Mouse (Mus musculus) lung, postnatal 0 days (tissue): Measurements from ENCODE around the gene Fam83g. TPM values are rescaled to one million over a fixed set of nuclear protein-coding genes. Genes with fewer than 3 reads are reported as not detected.

Source experiments
- ATAC-seq: fragments of 200-750 bp; cut with Nextera tagmentation; 2 replicates; pipeline ENCODE4 v1.8.0; 2017; ENCODE audit warnings: moderate library complexity
- DNase-seq: peaks from one replicate; pipeline ENCODE4 v3.0.0-alpha.2; 2016; ENCODE audit warnings: low spot score
- H3K27ac ChIP-seq: fragments of 300-500 bp; sonication (generic); 2 replicates; pipeline ENCODE4 v1.5.1; 2014; ENCODE audit warnings: antibody characterized with exemption, mild to moderate bottlenecking, low read length, mixed read lengths
- H3K27me3 ChIP-seq: fragments of 300-500 bp; sonication (generic); replicated peaks from 2 replicates; pipeline ENCODE4 v1.6.1; 2014; ENCODE audit warnings: low read length, mixed read lengths; ENCODE audit not compliant: insufficient read depth
- H3K36me3 ChIP-seq: fragments of 300-500 bp; sonication (generic); 2 replicates; pipeline ENCODE4 v1.6.1; 2014; ENCODE audit warnings: low read length, mixed read lengths; ENCODE audit not compliant: insufficient read depth
- H3K4me1 ChIP-seq: fragments of 300-500 bp; sonication (generic); 2 replicates; pipeline ENCODE4 v1.6.1; 2014; ENCODE audit warnings: antibody characterized with exemption, low read depth, low read length, mixed read lengths; ENCODE audit not compliant: insufficient read depth
- H3K4me2 ChIP-seq: fragments of 300-500 bp; sonication (generic); replicated peaks from 2 replicates; pipeline ENCODE4 v1.6.1; 2014; ENCODE audit warnings: low read depth, mild to moderate bottlenecking, low read length, moderate library complexity, mixed read lengths
- H3K4me3 ChIP-seq: fragments of 300-500 bp; sonication (generic); 2 replicates; pipeline ENCODE4 v1.5.1; 2014; ENCODE audit warnings: low read depth, low read length
- H3K9ac ChIP-seq: fragments of 300-500 bp; sonication (generic); replicated peaks from 2 replicates; pipeline ENCODE4 v1.6.1; 2014; ENCODE audit warnings: low read depth, mild to moderate bottlenecking
- H3K9me3 ChIP-seq: fragments of 300-500 bp; sonication (generic); 2 replicates; pipeline ENCODE4 v1.6.1; 2016; ENCODE audit warnings: low read length, mixed read lengths
- CTCF ChIP-seq: IDR thresholded peaks from 2 replicates; pipeline ENCODE4 v1.5.1; 2016; ENCODE audit warnings: antibody characterized with exemption, mild to moderate bottlenecking
- EP300 ChIP-seq: IDR thresholded peaks from 2 replicates; pipeline ENCODE4 v1.6.1; 2016; ENCODE audit warnings: antibody characterized with exemption, mild to moderate bottlenecking, control low read depth
- WGBS: fragments of 180-500 bp; shearing (Covaris S2); extraction: QIAGEN DNeasy Blood & Tissue Kit; methylation state at CpG from one replicate; pipeline ENCODE4 v1.1.7; 2014; 5-methylcytosine and 5-hydroxymethylcytosine counted together
- polyA plus RNA-seq: library from polyadenylated mRNA; unstranded; fragments of >200 nt; fragmentation: Nextera tagmentation; extraction: Ambion mirVana; gene quantifications from 2 replicates; pipeline ENCODE4 v1.2.1, GENCODE M21; 2015

Fam83g gene
- polyA plus RNA-seq, 1 experiment from 2014 or later, result 1.9 TPM

DNA sequence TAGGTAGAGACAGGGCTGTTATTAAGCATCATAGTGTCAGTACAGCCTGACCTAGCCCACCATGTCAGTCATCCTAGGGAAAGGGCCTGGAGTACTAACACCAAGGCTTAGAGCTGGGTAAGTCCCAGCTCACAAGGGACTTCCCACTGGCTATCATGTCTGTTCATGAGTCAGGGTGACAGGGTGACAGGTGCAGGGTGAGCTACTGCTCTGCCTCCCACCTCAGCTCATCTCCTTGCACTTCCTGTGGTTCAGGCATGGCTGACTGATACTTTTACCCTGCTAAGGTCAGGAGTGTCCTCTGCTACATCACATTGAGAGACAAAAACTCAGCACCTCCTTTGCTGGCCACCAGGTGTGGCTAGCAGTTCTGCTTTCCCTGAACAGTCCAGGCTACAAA lies 15.0 kb downstream of the Fam83g start:
- Histone ChIP-seq H3K4me3 (no peak overlapping the region), H3K9me3 (no peaks in the 10 kb centered on the region), H3K9ac (no peak overlapping the region), H3K4me1 (no peaks in the 10 kb centered on the region), H3K27me3 (no peaks in the 10 kb centered on the region), H3K4me2 (no peak overlapping the region), H3K36me3 (no peaks in the 10 kb centered on the region), H3K27ac (no peak overlapping the region)
- DNase-seq, result no peak
- no peak for ATAC-seq
- TF ChIP-seq CTCF, result no peak
- no peak for TF ChIP-seq EP300

DNA sequence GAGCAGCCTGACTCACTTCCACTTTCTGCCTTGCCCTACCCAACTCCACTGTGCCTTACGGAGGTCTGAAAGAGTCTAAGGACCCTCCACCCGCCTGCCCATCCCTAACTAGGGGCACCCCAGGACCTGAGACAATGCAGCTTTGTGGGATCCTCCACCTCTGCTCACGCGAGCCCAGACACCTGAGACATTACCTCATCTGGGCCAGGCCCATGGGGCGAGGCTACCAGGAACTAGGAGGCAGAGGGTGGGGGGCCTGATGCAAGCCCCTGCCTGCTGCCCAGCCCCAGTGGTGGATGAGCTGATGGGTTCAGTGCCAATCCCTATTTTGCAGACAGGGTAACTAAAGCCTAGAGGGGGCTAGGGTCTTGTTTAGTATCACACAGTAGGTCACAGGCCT lies 15.6 kb downstream of the Fam83g start:
- no peak for TF ChIP-seq CTCF
- no peak for TF ChIP-seq EP300
- no peak for DNase-seq

DNA sequence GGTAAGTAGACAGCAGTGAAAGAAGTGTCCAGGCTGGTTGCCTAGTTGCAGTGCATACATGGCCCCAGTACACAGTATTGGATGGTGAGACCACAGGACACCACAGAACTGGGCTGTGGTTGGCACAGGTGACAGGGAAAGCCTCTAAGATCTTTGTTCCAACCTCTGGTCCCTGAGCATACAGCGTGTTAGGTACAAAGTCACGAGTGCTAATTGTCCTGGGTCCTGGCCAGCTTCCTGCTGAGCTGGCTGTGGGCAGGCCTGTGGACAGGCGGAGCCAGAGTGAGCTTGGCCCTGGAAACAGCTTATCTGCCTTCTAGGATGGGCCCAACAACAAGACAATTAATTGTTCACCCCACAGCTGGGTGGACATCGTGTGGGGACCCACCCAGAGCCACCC lies 16.0 kb downstream of the Fam83g start:
- TF ChIP-seq CTCF, result no peak
- TF ChIP-seq EP300, result no peak
- 55% methylated on average over 4 of the region's 4 CpGs for WGBS
- no peaks in the 10 kb centered on the region for H3K4me1 ChIP-seq
- H3K27ac ChIP-seq, result no peak overlapping the region
- H3K9me3 ChIP-seq, result no peaks in the 10 kb centered on the region
- no peak overlapping the region for H3K9ac ChIP-seq
- no peak; the same call in 1 of the 2 replicates for ATAC-seq
- no peaks in the 10 kb centered on the region for H3K27me3 ChIP-seq
- no peak for DNase-seq
- H3K4me3 ChIP-seq, result no peak overlapping the region
- no peaks in the 10 kb centered on the region for H3K36me3 ChIP-seq
- H3K4me2 ChIP-seq, result no peak overlapping the region

More for the DNA sequence above, 15.6 kb downstream of the Fam83g start:
- H3K9me3 ChIP-seq, result no peaks in the 10 kb centered on the region
- no peaks in the 10 kb centered on the region for H3K36me3 ChIP-seq
- ATAC-seq, result no peak
- H3K27ac ChIP-seq, result no peak overlapping the region
- H3K4me3 ChIP-seq, result no peak overlapping the region
- no peak overlapping the region for H3K4me2 ChIP-seq
- WGBS, result 71% methylated on average over 5 of the region's 5 CpGs
- no peak overlapping the region for H3K9ac ChIP-seq
- no peaks in the 10 kb centered on the region for H3K4me1 ChIP-seq
- no peaks in the 10 kb centered on the region for H3K27me3 ChIP-seq

DNA sequence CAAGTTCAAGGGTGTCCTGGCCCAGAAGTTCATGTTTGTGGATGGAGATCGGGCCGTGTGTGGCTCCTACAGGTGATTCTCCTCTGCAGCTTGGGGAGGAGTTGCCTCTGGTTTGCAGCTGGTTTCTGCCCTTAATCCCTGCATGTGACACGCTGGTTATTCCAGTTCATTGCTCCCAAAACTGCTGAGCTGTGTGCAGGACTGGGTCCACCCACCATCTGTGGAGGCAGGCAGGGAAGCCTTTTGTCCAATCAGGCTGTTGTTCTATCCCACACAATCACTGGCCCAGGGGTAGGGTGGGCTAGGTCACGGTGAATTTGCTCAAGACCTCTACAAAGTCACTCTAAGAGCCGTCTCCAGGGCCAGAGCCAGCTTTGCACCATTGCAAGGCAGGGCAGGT lies 17.8 kb downstream of the Fam83g start:
- 82% methylated on average over 5 of the region's 5 CpGs for WGBS
- Histone ChIP-seq H3K36me3 (no peaks in the 10 kb centered on the region), H3K4me1 (no peaks in the 10 kb centered on the region), H3K9me3 (no peaks in the 10 kb centered on the region), H3K4me2 (no peak overlapping the region), H3K27me3 (no peaks in the 10 kb centered on the region), H3K4me3 (no peak overlapping the region), H3K9ac (no peak overlapping the region), H3K27ac (no peak overlapping the region)
- no peak for DNase-seq
- TF ChIP-seq EP300 (no peak), CTCF (no peak)
- no peak for ATAC-seq

DNA sequence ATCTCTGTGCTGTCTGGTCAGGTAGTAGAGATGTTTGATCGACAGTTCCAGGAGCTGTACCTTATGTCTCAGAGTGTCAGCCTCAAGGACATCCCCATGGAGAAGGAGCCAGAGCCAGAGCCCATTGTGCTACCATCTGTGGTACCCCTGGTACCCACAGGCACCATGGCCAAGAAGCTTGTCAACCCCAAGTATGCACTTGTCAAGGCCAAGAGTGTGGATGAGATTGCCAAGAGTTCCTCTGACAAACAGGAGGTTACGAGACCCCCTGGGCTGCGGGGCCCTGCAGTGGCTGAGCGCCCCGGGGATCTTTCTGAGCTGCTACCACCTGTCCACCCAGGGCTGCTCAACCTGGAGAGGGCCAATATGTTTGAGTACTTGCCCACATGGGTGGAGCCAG lies 18.6 kb downstream of the Fam83g start:
- Histone ChIP-seq H3K4me1 (no peaks in the 10 kb centered on the region), H3K27ac (no peak overlapping the region), H3K27me3 (no peaks in the 10 kb centered on the region), H3K9me3 (no peaks in the 10 kb centered on the region), H3K36me3 (no peaks in the 10 kb centered on the region), H3K9ac (no peak overlapping the region), H3K4me3 (no peak overlapping the region), H3K4me2 (no peak overlapping the region)
- no peak for DNase-seq
- TF ChIP-seq CTCF, result no peak
- no peak for TF ChIP-seq EP300
- 93% methylated on average over 5 of the region's 5 CpGs for WGBS
- no peak for ATAC-seq

DNA sequence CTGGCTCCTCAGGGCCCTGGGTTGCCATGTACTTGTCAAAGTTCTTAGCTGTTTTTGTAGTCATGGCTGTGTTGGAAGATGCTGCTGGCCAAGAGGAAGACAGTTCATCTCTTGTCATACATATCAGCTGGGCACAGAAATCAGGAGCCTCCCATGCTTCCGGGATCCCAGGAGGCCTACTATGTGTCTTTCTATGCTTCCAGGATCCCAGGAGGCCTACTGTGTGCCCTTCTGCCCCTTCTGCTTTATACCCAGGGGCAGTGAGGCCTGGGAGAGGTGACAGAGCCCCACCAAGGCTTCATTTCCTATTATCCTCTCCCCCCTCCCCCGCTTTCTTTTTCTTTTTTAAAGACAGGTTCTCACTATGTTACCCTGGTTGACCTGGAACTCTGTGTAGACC lies 21.7 kb downstream of the Fam83g start:
- no peaks in the 10 kb centered on the region for H3K4me1 ChIP-seq
- DNase-seq, result no peak
- no peak overlapping the region for H3K27ac ChIP-seq
- no peak for ATAC-seq
- H3K9ac ChIP-seq, result no peak overlapping the region
- H3K9me3 ChIP-seq, result no peaks in the 10 kb centered on the region
- 87% methylated on average over 2 of the region's 2 CpGs for WGBS
- H3K36me3 ChIP-seq, result no peaks in the 10 kb centered on the region
- H3K4me2 ChIP-seq, result no peak overlapping the region
- TF ChIP-seq CTCF, result no peak
- TF ChIP-seq EP300, result no peak
- no peaks in the 10 kb centered on the region for H3K27me3 ChIP-seq
- no peak overlapping the region for H3K4me3 ChIP-seq

DNA sequence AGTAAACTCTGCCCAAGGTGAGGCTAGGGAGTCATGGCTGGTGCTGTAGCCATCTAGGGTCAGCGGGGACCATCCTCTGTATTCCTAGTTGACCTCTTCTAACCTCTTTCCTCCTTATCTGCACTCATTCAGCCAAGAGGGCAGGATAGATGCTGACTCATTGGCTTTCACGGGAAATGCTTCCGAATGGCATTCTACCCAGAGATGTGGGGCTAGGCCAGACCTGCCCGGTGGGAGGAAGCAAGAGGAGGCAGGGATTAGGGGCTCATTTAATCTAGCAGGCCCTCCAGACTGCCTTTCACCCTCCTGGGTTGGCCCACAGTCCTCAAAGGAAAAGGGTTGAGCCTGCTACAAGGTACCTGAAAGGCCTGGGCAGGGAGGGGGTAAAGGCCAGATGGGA lies 22.3 kb downstream of the Fam83g start:
- H3K4me2 ChIP-seq, result no peak overlapping the region
- TF ChIP-seq EP300 (no peak), CTCF (no peak)
- WGBS, result 53% methylated on average over 4 of the region's 4 CpGs

More for the DNA sequence above, 22.3 kb downstream of the Fam83g start:
- no peak for ATAC-seq
- Histone ChIP-seq H3K27me3 (no peaks in the 10 kb centered on the region), H3K36me3 (no peaks in the 10 kb centered on the region), H3K4me1 (no peaks in the 10 kb centered on the region), H3K9ac (no peak overlapping the region), H3K4me3 (no peak overlapping the region), H3K27ac (no peak overlapping the region), H3K9me3 (no peaks in the 10 kb centered on the region)
- DNase-seq, result no peak
